Mouse (Mus musculus) MEL (cell line): Measurements from ENCODE around the gene Nfix. TPM values are rescaled to one million over a fixed set of nuclear protein-coding genes. Genes with fewer than 3 reads are reported as not detected.

Source experiments
- DNase-seq: peaks from one replicate; pipeline ENCODE4 v3.0.0; 2011; ENCODE audit warnings: low read depth, low spot score
- H3K27ac ChIP-seq: 2 replicates; pipeline ENCODE4 v1.5.1; 2012; ENCODE audit warnings: low read depth, mild to moderate bottlenecking, control low read depth, low read length, moderate library complexity; ENCODE audit not compliant: control insufficient read depth
- H3K27me3 ChIP-seq, 2 experiments: fragments of 150-350 bp in 1 of 2; sonication (generic) in 1 of 2; 2 replicates each; pipeline ENCODE4 v1.6.1; 2012; ENCODE audit warnings: low read length in 2 of 2, mild to moderate bottlenecking in 2 of 2, improper control_type of control experiment in 1 of 2, moderate library complexity in 1 of 2; ENCODE audit not compliant: insufficient read depth in 2 of 2, control insufficient read depth in 1 of 2
- H3K36me3 ChIP-seq, 2 experiments: 2 replicates each; pipeline ENCODE4 v1.6.1; 2012 to 2014; ENCODE audit warnings: low read length in 2 of 2, improper control_type of control experiment in 1 of 2, inconsistent platforms in 1 of 2, mild to moderate bottlenecking in 1 of 2; ENCODE audit not compliant: insufficient read depth in 2 of 2, control insufficient read depth in 1 of 2
- H3K4me1 ChIP-seq, 2 experiments: fragments of 150-350 bp in 1 of 2; sonication (generic) in 1 of 2; 2 replicates each; pipeline ENCODE4 v1.6.1; 2012; ENCODE audit warnings: low read length in 2 of 2, improper control_type of control experiment in 1 of 2, mild to moderate bottlenecking in 1 of 2; ENCODE audit not compliant: insufficient read depth in 2 of 2, control insufficient read depth in 1 of 2
- H3K4me3 ChIP-seq, 2 experiments: fragments of 150-350 bp in 1 of 2; sonication (generic) in 1 of 2; 2 replicates each; pipeline ENCODE4 v1.5.1; 2012; ENCODE audit warnings: low read depth in 2 of 2, low read length in 2 of 2, mild to moderate bottlenecking in 2 of 2, moderate library complexity in 2 of 2, control low read depth in 1 of 2, improper control_type of control experiment in 1 of 2; ENCODE audit not compliant: control insufficient read depth in 1 of 2, insufficient read depth in 1 of 2
- H3K79me2 ChIP-seq: 2 replicates; pipeline ENCODE4 v1.6.1; 2012; ENCODE audit warnings: mild to moderate bottlenecking, low read length, moderate library complexity; ENCODE audit not compliant: control insufficient read depth, poor library complexity, insufficient read depth
- H3K9ac ChIP-seq: 2 replicates; pipeline ENCODE4 v1.6.1; 2012; ENCODE audit warnings: low read depth, mild to moderate bottlenecking, control low read depth, low read length, moderate library complexity; ENCODE audit not compliant: control insufficient read depth, poor library complexity, severe bottlenecking
- H3K9me3 ChIP-seq: fragments of 150-350 bp; sonication (generic); replicated peaks from 2 replicates; pipeline ENCODE4 v1.6.1; 2012; ENCODE audit warnings: mild to moderate bottlenecking, low read length, improper control_type of control experiment, moderate library complexity; ENCODE audit not compliant: insufficient read depth
- BHLHE40 ChIP-seq: IDR thresholded peaks from 2 replicates; pipeline ENCODE4 v1.6.1; 2012; ENCODE audit warnings: low read depth, mild to moderate bottlenecking, inconsistent platforms, low read length, improper control_type of control experiment, borderline replicate concordance
- CHD2 ChIP-seq: IDR thresholded peaks from 2 replicates; pipeline ENCODE4 v1.6.1; 2011; ENCODE audit warnings: low read length, improper control_type of control experiment
- CTCF ChIP-seq, 3 experiments: IDR thresholded peaks in 2 of 3; conservative IDR thresholded peaks in 1 of 3; 2 replicates each; pipeline ENCODE4 v1.5.1; 2011 to 2012; ENCODE audit warnings: low read length in 3 of 3, low read depth in 2 of 3, mild to moderate bottlenecking in 2 of 3, improper control_type of control experiment in 1 of 3, inconsistent platforms in 1 of 3, mixed read lengths in 1 of 3, moderate library complexity in 1 of 3; ENCODE audit not compliant: control insufficient read depth in 1 of 3, insufficient read depth in 1 of 3, poor library complexity in 1 of 3, severe bottlenecking in 1 of 3
- E2F4 ChIP-seq: IDR thresholded peaks from 2 replicates; pipeline ENCODE4 v1.6.1; 2011; ENCODE audit warnings: low read depth, low read length, improper control_type of control experiment, borderline replicate concordance
- ELF1 ChIP-seq: IDR thresholded peaks from 2 replicates; pipeline ENCODE4 v1.6.1; 2014; ENCODE audit warnings: low read depth, mild to moderate bottlenecking, inconsistent platforms, low read length, improper control_type of control experiment, moderate library complexity
- EP300 ChIP-seq, 2 experiments: IDR thresholded peaks; 2 replicates each; pipeline ENCODE4 v1.6.1; 2011; ENCODE audit warnings: improper control_type of control experiment in 2 of 2, low read length in 2 of 2, low read depth in 1 of 2, mild to moderate bottlenecking in 1 of 2
- ETS1 ChIP-seq: IDR thresholded peaks from 2 replicates; pipeline ENCODE4 v1.6.1; 2012; ENCODE audit warnings: low read depth, mild to moderate bottlenecking, inconsistent platforms, low read length, improper control_type of control experiment, moderate library complexity
- HCFC1 ChIP-seq: IDR thresholded peaks from 2 replicates; pipeline ENCODE4 v1.6.1; 2012; ENCODE audit warnings: low read depth, mild to moderate bottlenecking, inconsistent platforms, low read length, improper control_type of control experiment, moderate library complexity
- KAT2A ChIP-seq: conservative IDR thresholded peaks from 2 replicates; pipeline ENCODE4 v1.6.1; 2012; ENCODE audit warnings: low read depth, low read length, improper control_type of control experiment, inconsistent platforms
- MAFK ChIP-seq: IDR thresholded peaks from 2 replicates; pipeline ENCODE4 v1.6.1; 2011; ENCODE audit warnings: low read depth, mild to moderate bottlenecking, low read length, improper control_type of control experiment, borderline replicate concordance
- MAX ChIP-seq: IDR thresholded peaks from 2 replicates; pipeline ENCODE4 v1.6.1; 2011; ENCODE audit warnings: low read length, improper control_type of control experiment
- MEF2A ChIP-seq: IDR thresholded peaks from 2 replicates; pipeline ENCODE4 v1.6.1; 2014; ENCODE audit warnings: low read depth, mild to moderate bottlenecking, inconsistent platforms, low read length, improper control_type of control experiment; ENCODE audit not compliant: poor library complexity, insufficient replicate concordance, severe bottlenecking; ENCODE audit errors: extremely low read depth
- MXI1 ChIP-seq: IDR thresholded peaks from 2 replicates; pipeline ENCODE4 v1.6.1; 2011; ENCODE audit warnings: mild to moderate bottlenecking, low read depth, low read length, improper control_type of control experiment
- MYC ChIP-seq: IDR thresholded peaks from 2 replicates; pipeline ENCODE4 v1.6.1; 2011; ENCODE audit warnings: low read depth, mild to moderate bottlenecking, low read length, improper control_type of control experiment, moderate library complexity
- NELFE ChIP-seq: IDR thresholded peaks from 2 replicates; pipeline ENCODE4 v1.6.1; 2011; ENCODE audit warnings: low read depth, low read length, improper control_type of control experiment
- POLR2A ChIP-seq, 2 experiments: IDR thresholded peaks; 2 replicates each; pipeline ENCODE4 v1.6.1; 2011 to 2012; ENCODE audit warnings: low read length in 2 of 2, mild to moderate bottlenecking in 2 of 2, control low read depth in 1 of 2, improper control_type of control experiment in 1 of 2, low read depth in 1 of 2, moderate library complexity in 1 of 2; ENCODE audit not compliant: control insufficient read depth in 1 of 2, insufficient read depth in 1 of 2, poor library complexity in 1 of 2
- POLR2AphosphoS2 ChIP-seq: IDR thresholded peaks from 2 replicates; pipeline ENCODE4 v1.6.1; 2011; ENCODE audit warnings: low read length, improper control_type of control experiment
- RCOR1 ChIP-seq: IDR thresholded peaks from 2 replicates; pipeline ENCODE4 v1.6.1; 2012; ENCODE audit warnings: low read depth, mild to moderate bottlenecking, inconsistent platforms, low read length, improper control_type of control experiment
- SIN3A ChIP-seq: IDR thresholded peaks from 2 replicates; pipeline ENCODE4 v1.6.1; 2012; ENCODE audit warnings: low read length, improper control_type of control experiment, inconsistent platforms
- TBP ChIP-seq: IDR thresholded peaks from 2 replicates; pipeline ENCODE4 v1.8.0; 2011; ENCODE audit warnings: low read depth, low read length, improper control_type of control experiment
- TCF12 ChIP-seq: IDR thresholded peaks from 2 replicates; pipeline ENCODE4 v1.6.1; 2014; ENCODE audit warnings: low read depth, mild to moderate bottlenecking, inconsistent platforms, low read length, improper control_type of control experiment, moderate library complexity
- UBTF ChIP-seq: IDR thresholded peaks from 2 replicates; pipeline ENCODE4 v1.6.1; 2012; ENCODE audit warnings: low read depth, mild to moderate bottlenecking, inconsistent platforms, low read length, improper control_type of control experiment, moderate library complexity, borderline replicate concordance; ENCODE audit not compliant: insufficient read depth
- USF2 ChIP-seq, 2 experiments: IDR thresholded peaks; 2 replicates each; pipeline ENCODE4 v1.6.1; 2011 to 2012; ENCODE audit warnings: improper control_type of control experiment in 2 of 2, low read length in 2 of 2, borderline replicate concordance in 1 of 2, inconsistent platforms in 1 of 2, low read depth in 1 of 2, mild to moderate bottlenecking in 1 of 2; ENCODE audit not compliant: insufficient read depth in 1 of 2
- ZMIZ1 ChIP-seq: IDR thresholded peaks from 2 replicates; pipeline ENCODE4 v1.6.1; 2012; ENCODE audit warnings: low read depth, mild to moderate bottlenecking, inconsistent platforms, low read length, improper control_type of control experiment, moderate library complexity
- polyA plus RNA-seq, 2 experiments: library from polyadenylated mRNA; stranded (reverse) in 1 of 2; unstranded in 1 of 2; fragments of >175 nt in 1 of 2; fragments of >200 nt in 1 of 2; gene quantifications; 2 replicates each; pipeline versions ENCODE4 v1.2.1 to v1.2.4; 2012; ENCODE audit warnings: low replicate concordance in 2 of 2, low read depth in 1 of 2; ENCODE audit not compliant: insufficient read length in 2 of 2, insufficient read depth in 1 of 2, missing spikeins in 1 of 2
- total RNA-seq: library from RNA; depleted of rRNA; stranded (reverse); fragments of 300-350 nt; gene quantifications from 2 replicates; pipeline ENCODE4 v1.2.3, GENCODE M21; 2012

Nfix gene
- total and polyA plus RNA-seq, 3 experiments, result 14.4 to 29.1 TPM; not detected in 1

- peak overlapping the region; percentile 97 for H3K27ac ChIP-seq
- H3K79me2 ChIP-seq, result peaks cover 52% of the 10 kb centered on the region
- no peaks in the 10 kb centered on the region for H3K27me3 ChIP-seq
- peak; percentile 99 for DNase-seq
- peak overlapping the region; percentile 58 to 93 for H3K4me3 ChIP-seq
- H3K9me3 ChIP-seq, result no peaks in the 10 kb centered on the region
- H3K9ac ChIP-seq, result peak overlapping the region; percentile 95
- peaks cover 0 to 15% of the 10 kb centered on the region in 2 experiments; a peak in 2 of 4 replicates for H3K36me3 ChIP-seq
- peaks cover 0 to 26% of the 10 kb centered on the region in 2 experiments; a peak in 2 of 4 replicates for H3K4me1 ChIP-seq
- TF ChIP-seq TBP (peak; percentile 94), ZMIZ1 (peak; percentile 93), MYC (peak; percentile 90), KAT2A (peak; percentile 66; the same call in 1 of the 2 replicates), CHD2 (no peak), USF2 (IDR thresholded peaks at IDR 0.05; ENCODE audit: borderline replicate concordance in 1 of 2, insufficient read depth in 1 of 2, low read depth in 1 of 2, low read length in 2 of 2) (no peak), UBTF (0 out of 2 replicates have a peak, but pooled peaks have one; percentile 5), EP300 (IDR thresholded peaks at IDR 0.05; ENCODE audit: low read depth in 1 of 2, low read length in 2 of 2) (0 out of 4 replicates have a peak, but pooled peaks of 1 of the 2 experiments have one; percentile 33), POLR2A (IDR thresholded peaks at IDR 0.05; ENCODE audit: control insufficient read depth in 1 of 2, insufficient read depth in 1 of 2, low read depth in 1 of 2, low read length in 2 of 2, poor library complexity in 1 of 2) (peak; percentile 72 to 97), ELF1 (peak; percentile 88), SIN3A (peak; percentile 97), CTCF (IDR thresholded peaks at IDR 0.05 in 2 of 3, conservative IDR thresholded peaks at IDR 0.05 in 1 of 3; ENCODE audit: control insufficient read depth in 1 of 3, insufficient read depth in 1 of 3, low read depth in 2 of 3, low read length in 3 of 3, poor library complexity in 1 of 3, severe bottlenecking in 1 of 3) (no peak), MAX (peak; percentile 75), RCOR1 (no peak), HCFC1 (peak; percentile 81), MXI1 (peak; percentile 63; the same call in 1 of the 2 replicates), E2F4 (peak; percentile 97), POLR2AphosphoS2 (peak; percentile 91), MAFK (no peak), ETS1 (peak; percentile 93), NELFE (peak; percentile 97), BHLHE40 (no peak), MEF2A (peak; percentile 96), TCF12 (peak; percentile 69)
These were observed 136.4 kb downstream of the Nfix start for GRCm38 (mm10) chr8:84663483-84664327.
